Mouse (Mus musculus) layer of hippocampus, adult 2 months (tissue): ENCODE data around the gene Aox2. TPM values are rescaled to one million over a fixed set of nuclear protein-coding genes. Genes with fewer than 3 reads are reported as not detected.
A peak's percentile ranks its signal among the peaks of the same experiment; 100 is the strongest.

Source experiments
- DNase-seq, 2 experiments: peaks; one replicate each; pipeline ENCODE4 v3.0.0; 2022; ENCODE audit warnings: low spot score in 2 of 2
- H3K27ac ChIP-seq: fragments of 200-600 bp; 2 replicates; pipeline ENCODE4 v1.8.1; 2022
- H3K4me3 ChIP-seq: fragments of 200-600 bp; 2 replicates; pipeline ENCODE4 v1.8.1; 2022; ENCODE audit warnings: mild to moderate bottlenecking
- CTCF ChIP-seq: fragments of 200-600 bp; conservative IDR thresholded peaks from 2 replicates; pipeline ENCODE4 v1.8.1; 2022; ENCODE audit warnings: antibody characterized with exemption, mild to moderate bottlenecking, moderate library complexity
- total RNA-seq, 2 experiments: library from RNA; stranded (reverse); gene quantifications; 2 replicates each; pipeline ENCODE4 v1.2.3; 2021

The Aox2 gene
- total RNA-seq, 2 experiments from 2014 or later, result not detected

- H3K4me3 ChIP-seq, result no peak overlapping the region
- no peak for DNase-seq
- TF ChIP-seq CTCF, result no peak
- H3K27ac ChIP-seq, result no peak overlapping the region
Measured at GRCm38 (mm10) chr1:58375574-58376147, 97.5 kb downstream of the Aox2 start.

- DNase-seq, result no peak
- no peak for TF ChIP-seq CTCF
Measured at GRCm38 (mm10) chr1:58382586-58383281, 104.6 kb downstream of the Aox2 start.

GRCm38 (mm10) chr1:58391421-58392267 is 113.5 kb downstream of the Aox2 start:
- peak overlapping the region; percentile 100; the same call in 1 of the 2 replicates for H3K27ac ChIP-seq
- DNase-seq, result no peak
- H3K4me3 ChIP-seq, result peak overlapping the region; percentile 79
- TF ChIP-seq CTCF, result no peak

More at GRCm38 (mm10) chr1:58382586-58383281, 104.6 kb downstream of the Aox2 start:
- H3K27ac ChIP-seq, result no peak overlapping the region
- H3K4me3 ChIP-seq, result no peak overlapping the region

- Histone ChIP-seq H3K27ac (peak overlapping the region; percentile 100), H3K4me3 (peak overlapping the region; percentile 79)
- peak in 1 of 2 experiments; percentile 8 for DNase-seq
- no peak for TF ChIP-seq CTCF
Measured at GRCm38 (mm10) chr1:58392268-58392651, 114.1 kb downstream of the Aox2 start.

GRCm38 (mm10) chr1:58392652-58393283 is 114.6 kb downstream of the Aox2 start, which contains the start of gene Bzw1:
TSS of gene Bzw1 (plus strand) at chr1:58392898.
- Histone ChIP-seq H3K4me3 (peak within 1 kb of the TSS; percentile 79), H3K27ac (peak within 1 kb of the TSS; percentile 100)
- peak; percentile 92 to 94 for DNase-seq
- TF ChIP-seq CTCF, result peak; percentile 26; the same call in 1 of the 2 replicates

- peak; percentile 13 to 38 for DNase-seq
- H3K27ac ChIP-seq, result peak overlapping the region; percentile 100
- peak; percentile 43 for TF ChIP-seq CTCF
- peak overlapping the region; percentile 79 for H3K4me3 ChIP-seq
Measured at GRCm38 (mm10) chr1:58393284-58394195, 115.4 kb downstream of the Aox2 start.

- DNase-seq, result no peak
Measured at GRCm38 (mm10) chr1:58395341-58395740, 117.2 kb downstream of the Aox2 start.

GRCm38 (mm10) chr1:58396179-58396578 is 118.1 kb downstream of the Aox2 start:
- H3K27ac ChIP-seq, result no peak overlapping the region
- TF ChIP-seq CTCF, result peak; percentile 49
- DNase-seq, result no peak

More at GRCm38 (mm10) chr1:58395341-58395740, 117.2 kb downstream of the Aox2 start:
- Histone ChIP-seq H3K27ac (no peak overlapping the region), H3K4me3 (no peak overlapping the region)
- TF ChIP-seq CTCF, result peak; percentile 21; the same call in 1 of the 2 replicates

GRCm38 (mm10) chr1:58397731-58398130 is 119.6 kb downstream of the Aox2 start:
- Histone ChIP-seq H3K27ac (no peak overlapping the region), H3K4me3 (no peak overlapping the region)
- DNase-seq, result no peak
- TF ChIP-seq CTCF, result no peak

More at GRCm38 (mm10) chr1:58396179-58396578, 118.1 kb downstream of the Aox2 start:
- H3K4me3 ChIP-seq, result no peak overlapping the region

GRCm38 (mm10) chr1:58401396-58401795 is 123.3 kb downstream of the Aox2 start:
- TF ChIP-seq CTCF, result no peak
- Histone ChIP-seq H3K4me3 (no peak overlapping the region), H3K27ac (no peak overlapping the region)
- DNase-seq, result no peak

- DNase-seq, result no peak
- no peak overlapping the region for H3K4me3 ChIP-seq
- no peak overlapping the region for H3K27ac ChIP-seq
- no peak for TF ChIP-seq CTCF
Measured at GRCm38 (mm10) chr1:58403745-58404144, 125.6 kb downstream of the Aox2 start.
